Mouse (Mus musculus) brain, embryonic 14.5 days (tissue): ENCODE measurements around the gene Chd3. TPM values are rescaled to one million over a fixed set of nuclear protein-coding genes. Genes with fewer than 3 reads are reported as not detected.

Experiments
- DNase-seq: peaks from one replicate; pipeline ENCODE4 v3.0.0-alpha.2; 2011; ENCODE audit warnings: low read depth
- CTCF ChIP-seq: fragments of 200-500 bp; IDR thresholded peaks from 2 replicates; pipeline ENCODE4 v1.5.1; 2012; ENCODE audit warnings: inconsistent platforms, mild to moderate bottlenecking, moderate library complexity, borderline replicate concordance; ENCODE audit not compliant: insufficient read depth, insufficient read length; ENCODE audit errors: extremely low read depth
- POLR2A ChIP-seq: fragments of 200-500 bp; IDR thresholded peaks from 2 replicates; pipeline ENCODE4 v1.6.1; 2012; ENCODE audit warnings: mild to moderate bottlenecking, inconsistent platforms, borderline replicate concordance; ENCODE audit not compliant: poor library complexity, insufficient read depth, insufficient read length, severe bottlenecking; ENCODE audit errors: extremely low read depth
- polyA plus RNA-seq: library from polyadenylated mRNA; depleted of rRNA; stranded (reverse); fragments of >200 nt; gene quantifications from 2 replicates; pipeline ENCODE4 v1.2.3, GENCODE M21; 2012

Gene Chd3
- polyA plus RNA-seq, 1 experiment: 358 TPM

DNA sequence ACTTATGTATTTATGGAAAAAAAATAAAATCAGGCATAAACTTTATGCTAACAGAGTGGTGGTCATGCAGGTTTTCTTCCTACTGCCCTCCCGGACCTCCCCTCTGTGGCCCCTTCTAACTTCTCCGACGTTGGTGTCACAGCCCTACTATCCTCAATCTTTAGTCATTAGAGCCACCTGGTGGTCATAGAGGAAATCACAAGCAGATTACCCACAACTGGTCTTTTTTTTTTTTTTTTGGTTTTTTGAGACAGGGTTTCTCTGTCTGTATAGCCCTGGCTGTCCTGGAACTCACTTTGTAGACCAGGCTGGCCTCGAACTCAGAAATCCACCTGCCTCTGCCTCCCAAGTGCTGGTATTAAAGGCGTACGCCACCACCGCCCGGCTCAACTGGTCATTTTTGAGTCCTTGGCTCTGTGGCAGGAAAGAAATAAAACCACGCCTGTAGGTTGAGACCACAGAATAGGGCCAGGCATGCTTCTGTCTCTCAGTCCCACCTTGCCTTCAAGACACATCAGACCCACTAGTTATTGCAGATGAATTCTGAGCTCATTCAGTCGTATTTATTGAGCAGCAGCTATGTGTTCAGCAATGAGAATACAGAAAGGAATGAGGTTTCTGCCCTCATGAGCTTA, 21.3 kb upstream of the Chd3 start:
- TF ChIP-seq CTCF (peak; percentile 59; the same call in 1 of the 2 replicates), POLR2A (no peak)
- peak; percentile 84 for DNase-seq

DNA sequence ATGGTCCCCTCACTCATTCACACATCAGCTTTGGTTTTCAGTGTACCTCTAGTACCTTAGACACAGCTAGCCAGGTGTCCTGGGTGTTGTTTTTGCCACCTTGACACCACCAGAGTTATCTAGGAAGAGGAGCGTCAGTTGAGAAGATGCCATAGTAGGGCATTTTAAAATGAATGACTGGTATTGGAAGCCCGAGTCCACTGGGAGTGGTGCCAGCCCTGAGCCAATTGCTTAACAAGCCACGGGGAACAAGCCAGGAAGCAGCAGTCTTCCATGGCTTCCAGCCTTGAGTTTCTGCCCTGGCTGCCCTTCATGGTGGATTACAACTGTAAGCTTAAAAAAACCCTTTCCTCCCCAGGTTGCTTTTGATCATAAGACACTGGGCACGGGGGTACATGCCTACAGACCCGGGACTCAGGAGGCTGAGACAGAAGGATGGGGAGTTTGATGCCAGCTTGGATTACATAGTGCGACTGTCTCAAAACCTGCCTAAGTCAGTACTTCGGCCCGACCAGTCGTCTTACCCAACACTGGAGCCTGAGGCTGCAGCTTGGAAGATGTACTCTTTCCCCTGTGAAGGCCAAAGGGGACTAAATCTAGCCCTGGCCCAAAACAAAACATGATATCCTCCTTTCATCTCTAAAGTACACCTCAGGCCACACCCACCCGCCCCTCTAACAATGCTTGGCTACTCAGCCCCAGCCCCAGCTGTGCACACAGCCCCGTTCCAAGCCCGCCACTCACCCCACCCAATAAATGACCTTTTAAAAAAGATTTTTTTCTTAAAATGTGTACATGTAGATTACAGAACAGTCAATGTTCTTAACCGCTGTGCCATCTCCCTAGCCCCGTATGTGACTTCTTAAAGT, 20.6 kb upstream of the Chd3 start:
- TF ChIP-seq POLR2A (no peak), CTCF (no peak)

DNA sequence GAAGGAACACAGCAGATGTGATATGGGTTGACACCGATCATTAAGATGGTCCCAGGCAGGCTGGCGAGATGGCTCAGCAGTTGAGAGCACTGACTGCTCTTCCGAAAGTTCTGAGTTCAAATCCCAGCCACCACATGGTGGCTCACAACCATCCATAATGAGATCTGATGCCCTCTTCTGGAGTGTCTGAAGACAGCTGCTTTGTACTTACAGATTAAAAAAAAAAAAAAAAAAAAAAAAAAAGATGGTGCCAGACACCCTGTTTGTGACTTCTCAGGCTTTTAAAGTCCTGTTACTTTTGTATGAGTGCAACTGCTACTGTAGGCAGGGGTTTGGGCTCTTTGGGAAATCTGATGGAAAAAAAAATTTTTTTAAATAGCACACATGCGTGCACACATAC, 19.5 kb upstream of the Chd3 start:
- no peak for DNase-seq
- TF ChIP-seq POLR2A (no peak), CTCF (no peak)

More for the DNA sequence above, 20.6 kb upstream of the Chd3 start:
- DNase-seq: no peak

DNA sequence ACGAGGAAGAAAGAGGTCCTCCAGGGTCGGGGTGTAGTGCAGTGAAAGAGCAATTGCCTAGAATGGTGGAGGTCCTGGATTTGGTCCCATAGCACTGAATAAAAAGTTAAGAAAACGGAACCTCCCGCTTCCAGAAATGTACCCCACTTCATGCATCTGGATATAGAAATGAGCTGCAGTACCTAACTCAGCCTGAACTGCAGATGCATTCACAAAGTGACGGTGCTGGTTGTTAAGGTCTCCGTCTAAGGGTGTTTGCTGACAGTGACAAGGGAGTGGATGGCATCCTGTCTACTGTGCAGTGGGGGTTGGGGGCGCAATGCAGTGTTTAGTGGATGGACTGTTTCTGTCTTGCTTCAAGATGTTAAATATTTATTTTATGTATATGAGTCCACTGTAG, 17.6 kb upstream of the Chd3 start:
- TF ChIP-seq POLR2A: no peak
- no peak for TF ChIP-seq CTCF
- no peak for DNase-seq

DNA sequence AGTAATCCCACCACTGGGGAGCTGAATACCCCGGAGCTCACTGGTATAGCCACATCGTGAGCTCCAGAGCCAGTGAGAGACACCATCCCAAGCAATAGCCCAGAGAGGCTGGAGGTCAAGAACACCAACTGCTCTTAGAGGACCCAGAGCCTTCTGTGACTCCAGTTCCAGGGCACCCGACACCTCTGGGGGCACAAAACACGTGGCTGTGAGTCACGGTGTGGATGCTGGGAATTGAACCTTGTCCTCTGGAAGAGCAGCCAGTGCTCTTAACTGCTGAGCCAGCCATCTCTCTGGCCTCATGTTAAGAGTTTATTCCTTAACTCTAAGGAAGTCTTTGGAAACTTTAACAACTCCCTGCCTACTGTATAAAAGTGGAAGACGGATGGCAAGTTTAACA, 15.8 kb upstream of the Chd3 start:
- no peak for DNase-seq
- TF ChIP-seq POLR2A (no peak), CTCF (no peak)

DNA sequence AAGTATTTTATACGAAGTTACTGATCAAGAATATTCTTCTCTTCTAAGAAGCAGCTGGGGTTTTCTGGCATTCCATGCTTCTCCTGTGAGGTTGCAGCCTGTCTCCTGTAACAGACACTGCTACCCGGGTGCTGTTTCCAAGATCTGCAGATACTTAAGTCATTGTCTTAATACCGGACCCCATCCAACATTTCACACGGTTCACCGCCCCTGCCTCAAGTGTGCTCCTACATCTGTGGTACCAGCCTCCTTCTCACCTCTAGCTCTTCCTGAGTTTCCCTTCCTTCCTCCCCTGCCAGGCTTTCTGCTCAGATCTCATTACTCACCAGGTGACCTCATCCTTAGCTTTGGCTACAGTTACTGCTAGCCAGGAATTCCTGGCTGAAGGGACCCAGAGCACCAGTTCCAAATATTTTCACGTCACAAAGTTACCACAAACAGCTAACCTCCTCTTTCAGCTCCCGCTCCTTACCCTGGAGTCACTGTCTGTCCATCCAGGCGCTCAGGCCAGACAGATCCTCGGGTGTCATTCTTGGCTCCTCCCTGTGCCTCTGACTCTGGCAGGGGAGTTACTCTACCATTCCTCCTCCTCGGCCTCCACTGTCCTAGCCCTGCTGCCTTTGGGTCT, 13.4 kb upstream of the Chd3 start:
- TF ChIP-seq POLR2A (no peak), CTCF (no peak)
- DNase-seq: peak; percentile 62

DNA sequence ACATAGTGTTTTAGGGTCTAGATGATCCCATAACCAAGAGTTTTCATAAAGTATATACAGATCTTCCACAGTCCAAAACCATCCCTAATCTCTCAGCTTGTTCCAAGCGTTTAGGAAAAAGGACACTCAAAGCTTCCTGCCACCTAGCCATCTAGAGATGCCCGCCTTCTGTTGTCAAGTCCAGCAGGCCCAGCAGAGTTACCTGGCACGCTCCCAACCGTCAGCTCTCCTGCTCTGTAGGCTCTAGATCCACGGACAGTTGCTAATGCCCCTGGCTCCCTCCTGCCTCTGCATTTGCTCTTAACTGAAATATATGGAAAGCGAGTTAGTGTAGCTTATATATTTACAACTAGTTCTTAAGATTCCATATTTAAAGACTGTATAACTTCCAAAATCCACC, 12.2 kb upstream of the Chd3 start:
- DNase-seq: no peak
- TF ChIP-seq CTCF: no peak
- no peak for TF ChIP-seq POLR2A

DNA sequence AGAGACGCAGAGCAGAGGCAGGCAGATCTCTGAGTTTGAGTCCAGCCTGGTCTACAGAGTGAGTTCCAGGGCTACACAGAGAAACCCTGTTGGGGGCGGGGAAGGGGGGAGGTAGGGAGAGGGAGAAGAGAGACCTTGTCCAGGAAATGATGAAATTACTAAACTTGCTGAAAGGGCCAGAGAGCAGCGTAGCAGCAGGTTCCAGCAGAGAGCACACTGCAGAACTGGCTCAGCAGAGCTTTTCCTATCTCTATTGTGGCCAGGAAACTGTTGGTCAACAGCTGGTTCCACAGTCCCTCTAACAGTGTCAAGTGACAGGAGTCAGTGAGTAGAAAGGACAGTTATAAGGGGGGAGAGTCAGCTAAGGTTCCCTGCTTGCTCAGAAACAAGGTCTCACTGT, 10.4 kb upstream of the Chd3 start:
- TF ChIP-seq POLR2A (no peak), CTCF (no peak)

DNA sequence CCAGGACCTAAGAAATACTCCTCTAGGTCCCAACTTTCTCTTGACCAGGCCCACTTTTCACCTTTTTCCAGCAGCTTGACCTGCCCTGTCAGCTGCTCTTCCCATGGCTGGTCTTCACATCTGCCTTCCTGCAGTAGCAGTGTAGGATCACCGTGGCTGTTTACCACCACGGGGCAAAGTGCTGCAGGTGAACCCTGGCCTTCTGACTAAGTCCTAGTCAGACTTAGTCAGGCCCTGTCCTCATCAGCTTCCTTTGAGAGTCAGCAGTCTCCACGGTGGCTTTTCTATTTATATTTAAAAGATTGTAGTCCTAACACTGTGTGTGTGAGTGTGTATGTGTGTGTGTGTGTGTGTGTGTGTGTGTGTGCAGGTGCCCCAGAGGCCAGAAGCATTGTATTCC, 8.6 kb upstream of the Chd3 start:
- TF ChIP-seq POLR2A (no peak), CTCF (no peak)
- no peak for DNase-seq

More for the DNA sequence above, 10.4 kb upstream of the Chd3 start:
- no peak for DNase-seq

DNA sequence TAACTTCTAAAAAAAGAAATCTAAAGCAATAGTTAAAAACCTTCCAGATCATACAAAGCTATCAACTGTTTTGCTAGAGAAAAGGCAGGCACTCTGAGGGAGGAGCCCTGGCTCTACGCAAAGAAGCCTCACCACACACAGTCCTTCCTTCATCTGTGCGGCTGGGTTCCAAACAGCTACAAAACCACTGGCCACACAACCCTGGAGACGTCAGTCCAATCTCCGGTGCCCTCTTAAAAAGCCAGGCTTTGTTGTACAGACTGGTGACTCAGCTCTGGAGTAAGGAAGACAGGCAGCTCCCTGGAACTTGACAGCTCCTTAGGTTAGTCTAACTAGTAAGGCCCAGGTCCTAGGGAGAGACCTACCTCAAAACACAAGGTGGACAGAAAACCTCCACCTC, 6.4 kb upstream of the Chd3 start:
- DNase-seq: no peak
- TF ChIP-seq POLR2A (no peak), CTCF (no peak)

DNA sequence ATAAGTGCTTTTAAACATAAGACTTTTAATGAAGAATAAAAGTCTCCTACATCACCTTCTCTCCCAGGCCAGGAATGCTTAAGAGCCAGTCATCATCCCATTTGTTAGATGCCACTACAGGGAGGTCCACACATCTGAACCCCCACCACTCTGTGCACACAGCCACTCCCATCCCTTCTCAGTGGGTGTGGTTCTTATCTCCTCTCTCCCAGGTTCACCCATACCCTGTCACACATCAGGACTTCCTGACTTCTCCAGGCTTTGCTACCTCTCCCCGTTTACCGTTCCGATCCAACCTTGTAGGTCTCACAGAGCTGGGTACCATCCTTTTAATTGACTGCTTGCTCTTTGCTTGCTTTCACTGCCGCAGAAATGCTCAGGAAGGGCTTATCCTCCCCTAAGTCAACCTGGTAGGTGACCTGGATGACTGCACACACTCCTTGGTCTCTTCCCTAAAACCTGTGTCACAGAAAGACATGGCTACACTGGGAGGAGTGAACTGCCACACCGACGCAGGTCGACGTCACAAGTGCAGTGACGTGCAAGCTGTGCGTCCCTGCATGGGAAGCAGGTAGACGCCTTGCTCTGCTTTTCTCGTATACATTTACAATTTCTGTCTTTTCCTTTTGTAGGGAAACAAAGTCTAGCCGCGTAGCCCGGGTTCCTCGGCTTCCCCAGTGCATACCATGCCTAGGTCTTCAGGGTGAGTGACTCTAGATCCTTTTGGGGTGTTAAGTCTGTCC, 4.2 kb upstream of the Chd3 start:
- no peak for DNase-seq
- TF ChIP-seq CTCF (no peak), POLR2A (no peak)

DNA sequence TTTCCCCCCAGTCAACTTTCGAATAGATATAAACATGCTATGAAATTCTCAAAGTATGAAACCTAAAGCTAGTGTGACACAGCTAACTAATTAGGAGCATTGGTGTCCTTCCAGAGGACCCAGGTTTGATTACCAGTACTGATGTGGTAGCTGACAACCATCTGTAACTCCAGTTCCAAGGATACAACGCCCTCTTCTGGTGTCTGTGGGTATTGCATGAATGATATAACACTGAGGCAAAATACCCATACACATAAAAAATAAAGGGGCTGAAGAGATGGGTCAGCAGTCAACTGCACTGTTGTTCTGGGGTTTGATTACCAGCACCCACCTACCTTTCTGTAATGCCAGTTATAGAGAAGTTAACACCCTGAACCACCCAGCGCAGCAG, 3.6 kb upstream of the Chd3 start:
- DNase-seq: peak; percentile 14

More for the DNA sequence above, 3.6 kb upstream of the Chd3 start:
- TF ChIP-seq POLR2A (no peak), CTCF (peak; percentile 40; the same call in 1 of the 2 replicates)
